Mouse (Mus musculus): ENCODE measurements around the gene Hemk1. TPM values are rescaled to one million over a fixed set of nuclear protein-coding genes. Genes with fewer than 3 reads are reported as not detected.

Gene Hemk1
- total RNA-seq (2021) = 10 to 100 TPM; 13.3 to 18.0 TPM

- intact Hi-C loops (cut with DNase I) = no loop called here
- peak; percentile 80 to 81 for DNase-seq (ENCODE audit: low spot score in 2 of 2)
Measured at GRCm38 (mm10) chr9:107338172-107338883, at the start of gene Hemk1. Gene Hemk1, minus strand, starts transcription at chr9:107338350.

GRCm38 (mm10) chr9:107387708-107388107, 49.6 kb upstream of the Hemk1 start:
- intact Hi-C loops (cut with DNase I) = no loop called here

GRCm38 (mm10) chr9:107386722-107387121, 48.6 kb upstream of the Hemk1 start:
- intact Hi-C loops (cut with DNase I) = no loop called here
- no peak for DNase-seq (ENCODE audit: low spot score in 2 of 2)

More at GRCm38 (mm10) chr9:107387708-107388107, 49.6 kb upstream of the Hemk1 start:
- peak in 1 of 2 experiments; percentile 14 for DNase-seq (ENCODE audit: low spot score in 2 of 2)

- no peak for DNase-seq (ENCODE audit: low spot score in 2 of 2)
- intact Hi-C loops (cut with DNase I) = no loop called here
Measured at GRCm38 (mm10) chr9:107384396-107384795, 46.2 kb upstream of the Hemk1 start.

GRCm38 (mm10) chr9:107381723-107382122, 43.6 kb upstream of the Hemk1 start:
- DNase-seq (ENCODE audit: low spot score in 2 of 2) = no peak

GRCm38 (mm10) chr9:107377961-107378512, 39.9 kb upstream of the Hemk1 start:
- intact Hi-C loops (cut with DNase I) = no loop called here

More at GRCm38 (mm10) chr9:107381723-107382122, 43.6 kb upstream of the Hemk1 start:
- intact Hi-C loops (cut with DNase I) = no loop called here

GRCm38 (mm10) chr9:107375451-107375850, 37.3 kb upstream of the Hemk1 start:
- intact Hi-C loops (cut with DNase I) = no loop called here
- DNase-seq (ENCODE audit: low spot score in 2 of 2) = no peak

More at GRCm38 (mm10) chr9:107377961-107378512, 39.9 kb upstream of the Hemk1 start:
- DNase-seq (ENCODE audit: low spot score in 2 of 2) = no peak

- intact Hi-C loops (cut with DNase I) = no loop called here
- no peak for DNase-seq (ENCODE audit: low spot score in 2 of 2)
Measured at GRCm38 (mm10) chr9:107374623-107375022, 36.5 kb upstream of the Hemk1 start.

- intact Hi-C loops (cut with DNase I) = no loop called here
Measured at GRCm38 (mm10) chr9:107372441-107372840, 34.3 kb upstream of the Hemk1 start.

GRCm38 (mm10) chr9:107370106-107370463, 31.9 kb upstream of the Hemk1 start:
- intact Hi-C loops (cut with DNase I) = no loop called here
- no peak for DNase-seq (ENCODE audit: low spot score in 2 of 2)

More at GRCm38 (mm10) chr9:107372441-107372840, 34.3 kb upstream of the Hemk1 start:
- no peak for DNase-seq (ENCODE audit: low spot score in 2 of 2)

- intact Hi-C loops (cut with DNase I) = loop anchor here (5.0 kb wide), 1 partner anchor 93 kb away; no protein-coding TSS in a partner anchor
- no peak for DNase-seq (ENCODE audit: low spot score in 2 of 2)
Measured at GRCm38 (mm10) chr9:107369270-107370105, 31.3 kb upstream of the Hemk1 start.

- intact Hi-C loops (cut with DNase I) = loop anchor here (5.0 kb wide), 1 partner anchor 94 kb away; no protein-coding TSS in a partner anchor
- no peak for DNase-seq (ENCODE audit: low spot score in 2 of 2)
Measured at GRCm38 (mm10) chr9:107368302-107368701, 30.2 kb upstream of the Hemk1 start.

GRCm38 (mm10) chr9:107366644-107367043, 28.5 kb upstream of the Hemk1 start:
- DNase-seq (ENCODE audit: low spot score in 2 of 2) = peak in 1 of 2 experiments; percentile 28
- intact Hi-C loops (cut with DNase I) = loop anchor here (2.0 to 5.0 kb wide), 2 partner anchors 96 to 148 kb away; no protein-coding TSS in a partner anchor

- no peak for DNase-seq (ENCODE audit: low spot score in 2 of 2)
- intact Hi-C loops (cut with DNase I) = no loop called here
Measured at GRCm38 (mm10) chr9:107360989-107361388, 22.8 kb upstream of the Hemk1 start.

- intact Hi-C loops (cut with DNase I) = loop anchor here (1.0 kb wide), 2 partner anchors 63 to 157 kb away; no protein-coding TSS in a partner anchor
- DNase-seq (ENCODE audit: low spot score in 2 of 2) = peak; percentile 61 to 77
Measured at GRCm38 (mm10) chr9:107357651-107358050, 19.5 kb upstream of the Hemk1 start.

- intact Hi-C loops (cut with DNase I) = no loop called here
- DNase-seq (ENCODE audit: low spot score in 2 of 2) = peak in 1 of 2 experiments; percentile 47
Measured at GRCm38 (mm10) chr9:107355870-107356765, 18.0 kb upstream of the Hemk1 start.

- intact Hi-C loops (cut with DNase I) = no loop called here
- no peak for DNase-seq (ENCODE audit: low spot score in 2 of 2)
Measured at GRCm38 (mm10) chr9:107354826-107355225, 16.7 kb upstream of the Hemk1 start.

GRCm38 (mm10) chr9:107349321-107349720, 11.2 kb upstream of the Hemk1 start:
- no peak for DNase-seq (ENCODE audit: low spot score in 2 of 2)
- intact Hi-C loops (cut with DNase I) = no loop called here

GRCm38 (mm10) chr9:107347586-107348183, 9.5 kb upstream of the Hemk1 start:
- DNase-seq (ENCODE audit: low spot score in 2 of 2) = no peak
- intact Hi-C loops (cut with DNase I) = no loop called here
